8 mouse cellular contexts compared by ENCODE assay signal in genomic region chr2:131686748-131687147, GRCm38 (mm10).
A peak's percentile ranks its signal among the peaks of the same experiment; 100 is the strongest.
DNase-seq lines count a peak whose midpoint lies in the region; ATAC-seq and TF ChIP-seq lines count a peak whose summit lies in the region.
"Had no signal": no experiment of that assay in that cellular context is flagged by ENCODE, and none has a peak within 500 bp of the region (broad histone marks: within the 10 kb centered on the region; RNA-seq: fewer than 3 reads in every experiment).

No protein-coding gene starts in this region.

- 62% methylated on average over 2 of the region's 2 CpGs for WGBS in midbrain, postnatal 0 days
- 51% methylated on average over 2 of the region's 2 CpGs for WGBS in midbrain, embryonic 16.5 days

- H3K4me2 ChIP-seq in midbrain, postnatal 0 days (ENCODE audit: low read depth, low read length, poor library complexity, severe bottlenecking): no peak overlapping the region
- H3K4me2 ChIP-seq in midbrain, embryonic 16.5 days (ENCODE audit: low read length): no peak overlapping the region

- DNase-seq in midbrain, postnatal 0 days (ENCODE audit: low spot score): peak; percentile 63
- DNase-seq in gastrocnemius, adult 18-20 months (ENCODE audit: low spot score): peak; percentile 15
- peak; percentile 72 to 79 for DNase-seq in layer of hippocampus, adult 2 months (ENCODE audit: low spot score in 2 of 2)
- DNase-seq in skeletal muscle tissue, adult 2 months (ENCODE audit: low read depth, low spot score): peak; percentile 18
- no peak for DNase-seq in B cell, adult 2 months
- DNase-seq in cerebellum, adult 8-10 months: no peak

- no peak for TF ChIP-seq CTCF in midbrain, postnatal 0 days (IDR thresholded peaks at IDR 0.05)
- no peak for TF ChIP-seq CTCF in layer of hippocampus, adult 2 months (conservative IDR thresholded peaks at IDR 0.05)

- no peak overlapping the region for H3K27ac ChIP-seq in midbrain, postnatal 0 days (ENCODE audit: low read depth, low read length)
- H3K27ac ChIP-seq in midbrain, embryonic 16.5 days (ENCODE audit: low read length): no peak overlapping the region
- H3K27ac ChIP-seq in layer of hippocampus, adult 2 months: peak overlapping the region; percentile 68
- H3K27ac ChIP-seq: liver, embryonic 14.5 days had no signal

- no peaks in the 10 kb centered on the region for H3K36me3 ChIP-seq in midbrain, postnatal 0 days (ENCODE audit: insufficient read depth, low read length)
- no peaks in the 10 kb centered on the region for H3K36me3 ChIP-seq in midbrain, embryonic 16.5 days (ENCODE audit: control insufficient read depth, insufficient read depth, low read length)

- no peaks in the 10 kb centered on the region for H3K9me3 ChIP-seq in midbrain, postnatal 0 days (ENCODE audit: low read length)
- H3K9me3 ChIP-seq in midbrain, embryonic 16.5 days (replicated peaks; ENCODE audit: control insufficient read depth, low read length, poor library complexity, severe bottlenecking): no peaks in the 10 kb centered on the region

- H3K4me3 ChIP-seq in midbrain, postnatal 0 days (ENCODE audit: low read depth, low read length): no peak overlapping the region
- H3K4me3 ChIP-seq in midbrain, embryonic 16.5 days (ENCODE audit: low read depth, low read length): no peak overlapping the region
- no peak overlapping the region for H3K4me3 ChIP-seq in layer of hippocampus, adult 2 months

- ATAC-seq in midbrain, postnatal 0 days (ENCODE audit: low FRiP score): no peak
- ATAC-seq in midbrain, embryonic 16.5 days: no peak

- H3K4me1 ChIP-seq in midbrain, postnatal 0 days (ENCODE audit: insufficient read depth, low read length): no peaks in the 10 kb centered on the region
- no peaks in the 10 kb centered on the region for H3K4me1 ChIP-seq in midbrain, embryonic 16.5 days (ENCODE audit: control insufficient read depth, insufficient read depth, low read length)

- H3K27me3 ChIP-seq in midbrain, postnatal 0 days (ENCODE audit: insufficient read depth, low read length): no peaks in the 10 kb centered on the region
- no peaks in the 10 kb centered on the region for H3K27me3 ChIP-seq in midbrain, embryonic 16.5 days (ENCODE audit: control insufficient read depth, insufficient read depth, low read depth, low read length)

- no peak overlapping the region for H3K9ac ChIP-seq in midbrain, postnatal 0 days (replicated peaks; ENCODE audit: low read length, poor library complexity, severe bottlenecking)
- no peak overlapping the region for H3K9ac ChIP-seq in midbrain, embryonic 16.5 days (ENCODE audit: low read depth, low read length)
- H3K9ac ChIP-seq: liver, embryonic 14.5 days had no signal

Comparison
In these comparisons a context has a peak if more than half of its experiments do, and no peak if none do; other contexts are left out.
1. DNase-seq: peak in midbrain, postnatal 0 days (single experiment), gastrocnemius, adult 18-20 months (single experiment), layer of hippocampus, adult 2 months (2 of 2) and skeletal muscle tissue, adult 2 months (single experiment); none in B cell, adult 2 months (0 of 2) and cerebellum, adult 8-10 months (single experiment).